Mouse (Mus musculus): ENCODE data around the gene Olfr463. TPM values are rescaled to one million over a fixed set of nuclear protein-coding genes. Genes with fewer than 3 reads are reported as not detected.

Olfr463 gene
- not detected in 2 replicates for polyA plus RNA-seq (2012; ENCODE audit: insufficient read depth, insufficient read length, missing spikeins)

GRCm38 (mm10) chr11:87897287-87897686 is at the start of gene Olfr463:
Olfr463 (minus strand) TSS chr11:87897387.
- H3K27ac ChIP-seq (ENCODE audit: insufficient read depth, low read depth, low read length): no peak within 1 kb of the TSS
- H3K4me1 ChIP-seq (ENCODE audit: control insufficient read depth, insufficient read depth, low read length): no peaks in the 10 kb centered on the region
- TF ChIP-seq POLR2A (IDR thresholded peaks at IDR 0.05; ENCODE audit: borderline replicate concordance, low read depth, low read length): no peak
- TF ChIP-seq CTCF (IDR thresholded peaks at IDR 0.05; ENCODE audit: low read depth, low read length): no peak
- no peak within 1 kb of the TSS for H3K4me3 ChIP-seq (ENCODE audit: insufficient read depth, low read length)

- Histone ChIP-seq H3K4me3 (ENCODE audit: insufficient read depth, low read length) (no peak overlapping the region), H3K4me1 (ENCODE audit: control insufficient read depth, insufficient read depth, low read length) (no peaks in the 10 kb centered on the region), H3K27ac (ENCODE audit: insufficient read depth, low read depth, low read length) (no peak overlapping the region)
- TF ChIP-seq POLR2A (IDR thresholded peaks at IDR 0.05; ENCODE audit: borderline replicate concordance, low read depth, low read length): no peak
- TF ChIP-seq CTCF (IDR thresholded peaks at IDR 0.05; ENCODE audit: low read depth, low read length): no peak
Observed at GRCm38 (mm10) chr11:87935467-87935866, 38.3 kb upstream of the Olfr463 start.

GRCm38 (mm10) chr11:87933731-87934130 is 36.5 kb upstream of the Olfr463 start:
- H3K4me1 ChIP-seq (ENCODE audit: control insufficient read depth, insufficient read depth, low read length): no peaks in the 10 kb centered on the region
- no peak overlapping the region for H3K27ac ChIP-seq (ENCODE audit: insufficient read depth, low read depth, low read length)
- TF ChIP-seq CTCF (IDR thresholded peaks at IDR 0.05; ENCODE audit: low read depth, low read length) (no peak), POLR2A (IDR thresholded peaks at IDR 0.05; ENCODE audit: borderline replicate concordance, low read depth, low read length) (no peak)
- H3K4me3 ChIP-seq (ENCODE audit: insufficient read depth, low read length): no peak overlapping the region

GRCm38 (mm10) chr11:87930348-87930747 is 33.2 kb upstream of the Olfr463 start:
- H3K4me3 ChIP-seq (ENCODE audit: insufficient read depth, low read length): no peak overlapping the region
- TF ChIP-seq POLR2A (IDR thresholded peaks at IDR 0.05; ENCODE audit: borderline replicate concordance, low read depth, low read length) (no peak), CTCF (IDR thresholded peaks at IDR 0.05; ENCODE audit: low read depth, low read length) (no peak)
- H3K27ac ChIP-seq (ENCODE audit: insufficient read depth, low read depth, low read length): no peak overlapping the region
- no peaks in the 10 kb centered on the region for H3K4me1 ChIP-seq (ENCODE audit: control insufficient read depth, insufficient read depth, low read length)

GRCm38 (mm10) chr11:87920966-87921365 is 23.8 kb upstream of the Olfr463 start, which contains the start of gene Olfr464:
Olfr464 (minus strand) TSS chr11:87920967.
- TF ChIP-seq POLR2A (IDR thresholded peaks at IDR 0.05; ENCODE audit: borderline replicate concordance, low read depth, low read length) (no peak), CTCF (IDR thresholded peaks at IDR 0.05; ENCODE audit: low read depth, low read length) (no peak)
- Histone ChIP-seq H3K27ac (ENCODE audit: insufficient read depth, low read depth, low read length) (no peak within 1 kb of the TSS), H3K4me1 (ENCODE audit: control insufficient read depth, insufficient read depth, low read length) (no peaks in the 10 kb centered on the region), H3K4me3 (ENCODE audit: insufficient read depth, low read length) (no peak within 1 kb of the TSS)

- no peak overlapping the region for H3K27ac ChIP-seq (ENCODE audit: insufficient read depth, low read depth, low read length)
- no peak overlapping the region for H3K4me3 ChIP-seq (ENCODE audit: insufficient read depth, low read length)
- no peaks in the 10 kb centered on the region for H3K4me1 ChIP-seq (ENCODE audit: control insufficient read depth, insufficient read depth, low read length)
- TF ChIP-seq POLR2A (IDR thresholded peaks at IDR 0.05; ENCODE audit: borderline replicate concordance, low read depth, low read length) (no peak), CTCF (IDR thresholded peaks at IDR 0.05; ENCODE audit: low read depth, low read length) (no peak)
Observed at GRCm38 (mm10) chr11:87920301-87920700, 23.1 kb upstream of the Olfr463 start.

GRCm38 (mm10) chr11:87916005-87916404 is 18.8 kb upstream of the Olfr463 start:
- H3K4me3 ChIP-seq (ENCODE audit: insufficient read depth, low read length): no peak overlapping the region
- no peaks in the 10 kb centered on the region for H3K4me1 ChIP-seq (ENCODE audit: control insufficient read depth, insufficient read depth, low read length)
- no peak overlapping the region for H3K27ac ChIP-seq (ENCODE audit: insufficient read depth, low read depth, low read length)
- TF ChIP-seq POLR2A (IDR thresholded peaks at IDR 0.05; ENCODE audit: borderline replicate concordance, low read depth, low read length) (no peak), CTCF (IDR thresholded peaks at IDR 0.05; ENCODE audit: low read depth, low read length) (no peak)

- no peak for TF ChIP-seq CTCF (IDR thresholded peaks at IDR 0.05; ENCODE audit: low read depth, low read length)
- no peak for TF ChIP-seq POLR2A (IDR thresholded peaks at IDR 0.05; ENCODE audit: borderline replicate concordance, low read depth, low read length)
- Histone ChIP-seq H3K4me3 (ENCODE audit: insufficient read depth, low read length) (no peak overlapping the region), H3K4me1 (ENCODE audit: control insufficient read depth, insufficient read depth, low read length) (no peaks in the 10 kb centered on the region), H3K27ac (ENCODE audit: insufficient read depth, low read depth, low read length) (no peak overlapping the region)
Observed at GRCm38 (mm10) chr11:87904331-87904730, 7.1 kb upstream of the Olfr463 start.

GRCm38 (mm10) chr11:87892168-87892567 is 5.0 kb downstream of the Olfr463 start, which contains the start of gene Olfr462:
Olfr462 (minus strand) TSS chr11:87892268.
- Histone ChIP-seq H3K27ac (ENCODE audit: insufficient read depth, low read depth, low read length) (no peak within 1 kb of the TSS), H3K4me1 (ENCODE audit: control insufficient read depth, insufficient read depth, low read length) (no peaks in the 10 kb centered on the region), H3K4me3 (ENCODE audit: insufficient read depth, low read length) (no peak within 1 kb of the TSS)
- no peak for TF ChIP-seq POLR2A (IDR thresholded peaks at IDR 0.05; ENCODE audit: borderline replicate concordance, low read depth, low read length)
- no peak for TF ChIP-seq CTCF (IDR thresholded peaks at IDR 0.05; ENCODE audit: low read depth, low read length)

GRCm38 (mm10) chr11:87884856-87885255 is 12.3 kb downstream of the Olfr463 start:
- TF ChIP-seq CTCF (IDR thresholded peaks at IDR 0.05; ENCODE audit: low read depth, low read length): no peak
- no peak for TF ChIP-seq POLR2A (IDR thresholded peaks at IDR 0.05; ENCODE audit: borderline replicate concordance, low read depth, low read length)
- Histone ChIP-seq H3K4me1 (ENCODE audit: control insufficient read depth, insufficient read depth, low read length) (no peaks in the 10 kb centered on the region), H3K4me3 (ENCODE audit: insufficient read depth, low read length) (no peak overlapping the region), H3K27ac (ENCODE audit: insufficient read depth, low read depth, low read length) (no peak overlapping the region)

GRCm38 (mm10) chr11:87883493-87883892 is 13.7 kb downstream of the Olfr463 start:
- H3K27ac ChIP-seq (ENCODE audit: insufficient read depth, low read depth, low read length): no peak overlapping the region
- H3K4me3 ChIP-seq (ENCODE audit: insufficient read depth, low read length): no peak overlapping the region
- H3K4me1 ChIP-seq (ENCODE audit: control insufficient read depth, insufficient read depth, low read length): no peaks in the 10 kb centered on the region
- TF ChIP-seq POLR2A (IDR thresholded peaks at IDR 0.05; ENCODE audit: borderline replicate concordance, low read depth, low read length) (no peak), CTCF (IDR thresholded peaks at IDR 0.05; ENCODE audit: low read depth, low read length) (no peak)

Measured in bone marrow macrophage, adult 2 months (primary cell).